Mouse (Mus musculus) liver, embryonic 12.5 days (tissue): Measurements from ENCODE around the gene Adamts2. TPM values are rescaled to one million over a fixed set of nuclear protein-coding genes. Genes with fewer than 3 reads are reported as not detected.

Experiments
- ATAC-seq: fragments of 200-750 bp; cut with Nextera tagmentation; 2 replicates; pipeline ENCODE4 v1.8.0; 2017; ENCODE audit warnings: moderate number of reproducible peaks, mild to moderate bottlenecking, moderate library complexity
- H3K27ac ChIP-seq: fragments of 300-500 bp; sonication (generic); 2 replicates; pipeline ENCODE4 v1.5.1; 2016; ENCODE audit warnings: mild to moderate bottlenecking
- H3K27me3 ChIP-seq: fragments of 300-500 bp; sonication (generic); replicated peaks from 2 replicates; pipeline ENCODE4 v1.6.1; 2016; ENCODE audit warnings: mild to moderate bottlenecking, moderate library complexity
- H3K36me3 ChIP-seq: fragments of 300-500 bp; sonication (generic); 2 replicates; pipeline ENCODE4 v1.6.1; 2016; ENCODE audit warnings: mild to moderate bottlenecking, moderate library complexity
- H3K4me1 ChIP-seq: fragments of 300-500 bp; sonication (generic); 2 replicates; pipeline ENCODE4 v1.6.1; 2016
- H3K4me2 ChIP-seq: fragments of 300-500 bp; sonication (generic); 2 replicates; pipeline ENCODE4 v1.6.1; 2016; ENCODE audit warnings: mild to moderate bottlenecking, moderate library complexity
- H3K4me3 ChIP-seq: fragments of 300-500 bp; sonication (generic); 2 replicates; pipeline ENCODE4 v1.5.1; 2016; ENCODE audit warnings: mild to moderate bottlenecking, moderate library complexity
- H3K9ac ChIP-seq: fragments of 300-500 bp; sonication (generic); 2 replicates; pipeline ENCODE4 v1.6.1; 2016; ENCODE audit warnings: mild to moderate bottlenecking, moderate library complexity
- H3K9me3 ChIP-seq: fragments of 300-500 bp; sonication (generic); replicated peaks from 2 replicates; pipeline ENCODE4 v1.6.1; 2016; ENCODE audit warnings: mild to moderate bottlenecking, moderate library complexity
- WGBS: fragments of 180-500 bp; shearing (Covaris S2); methylation state at CpG from one replicate; pipeline ENCODE4 v1.1.7; 2016; ENCODE audit not compliant: insufficient replicate concordance; 5-methylcytosine and 5-hydroxymethylcytosine counted together
- polyA plus RNA-seq: library from polyadenylated mRNA; unstranded; fragments of >200 nt; fragmentation: Nextera tagmentation; extraction: Ambion mirVana; gene quantifications from 2 replicates; pipeline ENCODE4 v1.2.1, GENCODE M21; 2016

Gene Adamts2
- polyA plus RNA-seq, 1 experiment from 2014 or later: 4.4 TPM

DNA sequence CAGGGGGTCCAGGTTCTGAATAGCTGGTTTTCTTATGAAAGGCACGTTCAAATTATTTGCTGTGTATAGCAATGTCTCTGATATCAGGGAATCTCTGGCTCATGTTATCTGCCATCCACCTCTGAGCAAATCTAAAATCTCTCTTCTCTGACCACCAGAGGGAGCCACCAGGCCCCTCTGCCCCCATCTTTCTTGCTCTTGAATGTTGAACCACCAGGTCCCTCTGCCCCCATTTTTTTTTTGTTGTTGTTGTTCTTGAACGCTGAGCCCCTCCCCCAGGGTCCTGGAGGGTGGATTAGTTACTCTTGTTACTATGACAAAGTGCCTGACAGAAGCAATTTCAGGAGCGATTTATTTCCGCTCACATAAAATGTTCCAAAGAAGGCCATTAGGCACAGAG is 155.9 kb downstream of the Adamts2 start:
- no peaks in the 10 kb centered on the region for H3K4me1 ChIP-seq
- WGBS: 37% methylated on average over 4 of the region's 4 CpGs
- H3K9ac ChIP-seq: no peak overlapping the region
- no peaks in the 10 kb centered on the region for H3K36me3 ChIP-seq
- ATAC-seq: no peak
- no peaks in the 10 kb centered on the region for H3K9me3 ChIP-seq
- no peaks in the 10 kb centered on the region for H3K27me3 ChIP-seq
- H3K4me3 ChIP-seq: no peak overlapping the region
- no peak overlapping the region for H3K4me2 ChIP-seq
- no peak overlapping the region for H3K27ac ChIP-seq

DNA sequence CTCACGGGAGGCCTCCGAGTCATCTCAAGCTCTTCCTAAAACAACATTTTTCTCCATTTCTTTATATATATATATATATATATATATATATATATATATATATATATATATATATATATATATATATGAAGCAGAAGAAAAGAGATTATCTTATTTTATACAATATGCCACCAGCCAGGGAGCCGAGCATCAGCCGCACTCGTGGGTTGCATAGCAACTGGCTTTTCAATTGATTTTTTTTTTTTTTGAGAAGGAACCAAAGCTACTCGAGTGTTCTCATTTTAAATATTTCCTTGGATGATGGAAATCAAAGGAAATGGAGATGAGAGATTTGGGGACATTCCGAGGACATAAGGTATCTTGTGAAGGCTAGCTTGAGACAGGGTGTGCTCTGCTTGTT is 164.6 kb downstream of the Adamts2 start:
- no peaks in the 10 kb centered on the region for H3K4me1 ChIP-seq
- ATAC-seq: no peak
- H3K4me3 ChIP-seq: no peak overlapping the region
- H3K27me3 ChIP-seq: 0 out of 2 replicates have a peak, but pooled peaks cover 5% of the 10 kb centered on the region
- no peak overlapping the region for H3K9ac ChIP-seq
- WGBS: 76% methylated on average over 7 of the region's 7 CpGs
- no peak overlapping the region for H3K27ac ChIP-seq
- no peak overlapping the region for H3K4me2 ChIP-seq
- H3K36me3 ChIP-seq: no peaks in the 10 kb centered on the region
- no peaks in the 10 kb centered on the region for H3K9me3 ChIP-seq

DNA sequence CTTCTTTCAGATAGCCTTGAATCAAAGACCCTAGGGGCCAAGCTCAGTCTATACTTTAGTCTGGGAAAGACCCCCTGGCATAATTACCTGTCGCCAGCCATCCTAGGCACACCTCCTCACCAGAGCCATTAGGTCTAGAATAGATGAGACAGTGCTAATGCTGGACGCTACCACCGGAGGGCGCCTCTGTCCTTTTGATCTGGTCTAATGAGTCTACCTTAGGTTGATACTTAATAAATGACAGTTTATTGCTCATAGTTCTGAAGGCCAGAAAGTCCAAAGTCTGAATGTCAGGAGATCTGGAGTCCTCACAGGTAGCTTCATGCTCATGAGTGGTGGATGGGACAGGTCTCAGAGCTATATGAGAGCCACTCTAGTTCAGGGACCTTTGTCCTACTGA is 165.2 kb downstream of the Adamts2 start:
- no peak overlapping the region for H3K4me3 ChIP-seq

DNA sequence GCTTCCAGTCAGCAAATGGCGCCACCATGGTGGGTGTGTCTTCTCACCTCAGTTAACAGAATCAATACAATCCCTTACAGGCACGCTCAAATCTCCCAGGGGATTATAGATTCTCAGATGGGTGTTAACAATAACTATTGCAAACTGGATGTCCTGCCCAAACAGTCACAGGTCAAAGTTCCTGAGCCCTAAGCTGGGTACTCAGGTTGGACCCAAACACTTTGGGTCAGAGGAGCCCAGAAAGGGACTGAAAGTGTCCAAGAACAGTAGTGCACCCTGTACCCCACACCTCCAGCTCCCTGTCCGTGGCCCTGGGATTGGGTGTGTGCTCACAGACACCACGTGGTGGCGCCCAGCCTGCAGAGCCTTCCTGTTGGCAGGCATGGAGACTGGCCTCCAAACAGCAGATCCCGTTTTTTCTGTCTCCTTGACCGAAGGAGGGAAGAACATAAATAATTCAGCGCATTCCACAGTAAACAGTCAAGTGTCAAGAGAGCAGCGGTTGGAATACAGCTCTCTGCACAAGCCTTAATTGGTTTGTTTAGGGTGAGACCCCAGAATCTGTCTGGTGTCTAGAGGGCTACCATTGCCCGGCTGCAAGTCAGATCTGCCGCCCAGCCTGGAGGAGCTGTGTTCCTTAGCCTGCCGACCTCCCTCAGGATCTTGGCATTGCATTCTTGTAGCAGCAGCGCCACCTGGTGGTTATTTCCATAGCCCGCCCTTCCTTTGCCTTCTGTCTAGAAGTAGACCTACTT is 167.3 kb downstream of the Adamts2 start:
- H3K36me3 ChIP-seq: no peaks in the 10 kb centered on the region
- no peak for ATAC-seq
- H3K27me3 ChIP-seq: 0 out of 2 replicates have a peak, but pooled peaks cover 5% of the 10 kb centered on the region
- no peak overlapping the region for H3K27ac ChIP-seq
- no peak overlapping the region for H3K4me3 ChIP-seq
- no peaks in the 10 kb centered on the region for H3K9me3 ChIP-seq
- WGBS: 18% methylated on average over 14 of the region's 14 CpGs
- no peaks in the 10 kb centered on the region for H3K4me1 ChIP-seq
- peak overlapping the region; percentile 37 for H3K4me2 ChIP-seq
- no peak overlapping the region for H3K9ac ChIP-seq

More for the DNA sequence above, 165.2 kb downstream of the Adamts2 start:
- 10% methylated on average over 4 of the region's 4 CpGs for WGBS
- Histone ChIP-seq H3K27me3 (0 out of 2 replicates have a peak, but pooled peaks cover 5% of the 10 kb centered on the region), H3K4me1 (no peaks in the 10 kb centered on the region), H3K36me3 (no peaks in the 10 kb centered on the region), H3K9me3 (no peaks in the 10 kb centered on the region), H3K4me2 (no peak overlapping the region), H3K27ac (no peak overlapping the region), H3K9ac (no peak overlapping the region)
- ATAC-seq: no peak

DNA sequence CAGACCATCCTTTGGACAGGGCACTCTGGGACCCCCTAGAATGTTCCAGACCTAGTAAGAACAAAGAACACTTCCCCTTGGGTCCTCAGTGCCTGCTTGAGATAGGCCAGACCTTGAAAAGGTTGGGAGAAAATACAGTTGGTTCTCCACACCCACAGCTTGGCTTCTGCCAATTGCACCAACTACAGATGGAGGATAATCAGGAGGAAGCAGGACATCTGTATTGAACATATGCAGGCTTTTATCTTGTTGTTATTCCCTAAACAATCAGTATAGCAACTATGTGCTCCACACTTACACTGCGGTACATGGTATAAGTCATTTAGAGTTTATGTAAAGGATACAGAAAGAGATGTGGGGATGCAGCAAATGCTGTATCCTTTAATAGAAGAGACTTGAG is 169.1 kb downstream of the Adamts2 start:
- H3K27me3 ChIP-seq: 0 out of 2 replicates have a peak, but pooled peaks cover 5% of the 10 kb centered on the region
- no peak overlapping the region for H3K4me2 ChIP-seq
- no peaks in the 10 kb centered on the region for H3K4me1 ChIP-seq
- H3K36me3 ChIP-seq: no peaks in the 10 kb centered on the region
- H3K9ac ChIP-seq: no peak overlapping the region
- no peak overlapping the region for H3K4me3 ChIP-seq
- 89% methylated on average over 1 of the region's 1 CpGs for WGBS
- no peak overlapping the region for H3K27ac ChIP-seq
- no peak for ATAC-seq
- H3K9me3 ChIP-seq: no peaks in the 10 kb centered on the region

DNA sequence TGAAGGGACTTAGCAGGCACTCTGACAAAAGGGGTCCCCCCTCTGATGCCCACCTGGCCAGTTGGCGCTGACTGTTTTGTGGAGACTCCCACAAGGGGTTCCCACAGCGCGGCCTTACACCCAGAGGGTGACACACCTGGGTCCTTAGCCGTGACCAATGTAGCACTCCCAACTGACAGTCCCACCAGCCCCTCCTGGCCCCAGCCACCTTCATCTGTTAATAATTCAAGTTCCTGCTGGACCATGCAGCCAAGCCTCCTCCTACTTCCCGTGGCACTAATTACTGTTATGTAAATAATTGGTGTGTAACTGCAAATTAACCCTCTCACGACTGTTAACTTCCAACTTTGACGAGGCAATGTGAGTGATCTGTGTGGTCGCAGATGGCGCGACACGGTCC is 195.8 kb downstream of the Adamts2 start:
- WGBS: 76% methylated on average over 11 of the region's 11 CpGs
- Histone ChIP-seq H3K27me3 (no peaks in the 10 kb centered on the region), H3K4me3 (no peak overlapping the region), H3K4me1 (no peaks in the 10 kb centered on the region), H3K9ac (no peak overlapping the region), H3K9me3 (no peaks in the 10 kb centered on the region), H3K27ac (no peak overlapping the region), H3K4me2 (no peak overlapping the region), H3K36me3 (no peaks in the 10 kb centered on the region)
- ATAC-seq: no peak

DNA sequence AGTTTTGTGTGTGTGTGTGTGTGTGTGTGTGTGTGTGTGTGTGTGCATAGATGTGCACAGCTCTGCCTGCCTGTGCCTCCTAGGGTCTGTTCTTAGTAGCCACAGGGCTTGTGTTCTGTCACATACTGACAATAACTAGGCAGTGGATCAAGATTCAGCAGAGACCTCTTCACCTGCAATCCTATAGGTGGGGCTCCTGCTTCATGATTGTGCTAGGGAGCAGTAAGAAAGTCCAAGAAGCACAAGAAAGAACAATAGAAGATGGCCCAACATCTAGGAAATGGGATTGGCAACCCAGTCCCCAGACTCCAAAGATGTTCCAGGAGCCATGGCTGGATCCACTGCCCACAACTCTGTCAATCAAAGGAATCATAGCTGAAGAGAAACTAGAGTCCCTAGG is 197.0 kb downstream of the Adamts2 start:
- Histone ChIP-seq H3K27me3 (no peaks in the 10 kb centered on the region), H3K27ac (no peak overlapping the region), H3K4me1 (no peaks in the 10 kb centered on the region), H3K4me2 (no peak overlapping the region), H3K9me3 (no peaks in the 10 kb centered on the region), H3K36me3 (no peaks in the 10 kb centered on the region), H3K9ac (no peak overlapping the region), H3K4me3 (no peak overlapping the region)
- ATAC-seq: no peak

DNA sequence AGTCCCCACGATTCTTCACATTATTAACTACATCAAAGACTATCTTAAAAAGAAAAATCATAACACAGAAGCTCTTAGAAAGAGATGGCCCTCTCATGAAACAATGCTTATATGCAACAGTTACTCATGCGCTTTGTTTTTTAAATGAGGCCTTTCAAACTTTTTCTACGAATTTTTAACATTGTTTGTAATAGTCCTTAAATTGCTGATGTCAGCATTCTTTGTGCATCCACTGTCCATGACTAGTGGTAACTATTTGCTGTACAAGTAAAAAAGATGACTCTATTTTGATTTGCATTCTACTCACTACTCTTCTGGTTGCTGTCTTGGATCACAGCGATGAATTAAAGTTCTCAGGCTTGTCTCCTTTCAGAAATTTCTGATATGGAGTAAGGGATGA is 212.3 kb downstream of the Adamts2 start:
- no peak overlapping the region for H3K4me2 ChIP-seq
- no peak for ATAC-seq
- no peak overlapping the region for H3K4me3 ChIP-seq
- H3K4me1 ChIP-seq: no peaks in the 10 kb centered on the region
- 86% methylated on average over 4 of the region's 4 CpGs for WGBS
- peaks cover 53% of the 10 kb centered on the region for H3K36me3 ChIP-seq
- no peaks in the 10 kb centered on the region for H3K27me3 ChIP-seq
- no peak overlapping the region for H3K27ac ChIP-seq
- no peak overlapping the region for H3K9ac ChIP-seq
- H3K9me3 ChIP-seq: peaks cover 14% of the 10 kb centered on the region

DNA sequence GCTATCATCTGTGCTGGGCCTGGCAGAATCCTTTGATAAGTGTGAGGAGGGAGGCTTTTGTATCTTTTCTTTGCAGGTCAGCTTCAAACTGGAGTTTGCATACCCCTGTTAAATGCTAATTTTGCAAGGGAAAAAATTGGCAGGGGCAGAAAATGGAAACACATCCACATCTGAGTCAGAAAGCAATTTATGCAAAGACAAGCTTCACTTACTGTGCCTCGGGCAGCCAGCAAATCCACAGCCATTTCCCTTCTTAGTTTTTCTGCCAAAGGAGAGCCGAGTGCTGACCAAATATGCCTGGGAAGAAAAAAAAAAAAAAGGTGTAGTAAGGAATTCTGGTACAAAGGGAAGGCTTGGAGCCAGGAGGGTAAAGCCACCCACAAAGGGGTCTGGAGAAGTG is 224.3 kb downstream of the Adamts2 start:
- Histone ChIP-seq H3K36me3 (peaks cover 16% of the 10 kb centered on the region; the same call in 1 of the 2 replicates), H3K27me3 (no peaks in the 10 kb centered on the region), H3K9ac (no peak overlapping the region), H3K4me1 (peaks cover 11% of the 10 kb centered on the region), H3K4me2 (peak overlapping the region; percentile 85), H3K9me3 (no peaks in the 10 kb centered on the region), H3K4me3 (no peak overlapping the region), H3K27ac (no peak overlapping the region)
- no peak for ATAC-seq
- 71% methylated on average over 2 of the region's 2 CpGs for WGBS

DNA sequence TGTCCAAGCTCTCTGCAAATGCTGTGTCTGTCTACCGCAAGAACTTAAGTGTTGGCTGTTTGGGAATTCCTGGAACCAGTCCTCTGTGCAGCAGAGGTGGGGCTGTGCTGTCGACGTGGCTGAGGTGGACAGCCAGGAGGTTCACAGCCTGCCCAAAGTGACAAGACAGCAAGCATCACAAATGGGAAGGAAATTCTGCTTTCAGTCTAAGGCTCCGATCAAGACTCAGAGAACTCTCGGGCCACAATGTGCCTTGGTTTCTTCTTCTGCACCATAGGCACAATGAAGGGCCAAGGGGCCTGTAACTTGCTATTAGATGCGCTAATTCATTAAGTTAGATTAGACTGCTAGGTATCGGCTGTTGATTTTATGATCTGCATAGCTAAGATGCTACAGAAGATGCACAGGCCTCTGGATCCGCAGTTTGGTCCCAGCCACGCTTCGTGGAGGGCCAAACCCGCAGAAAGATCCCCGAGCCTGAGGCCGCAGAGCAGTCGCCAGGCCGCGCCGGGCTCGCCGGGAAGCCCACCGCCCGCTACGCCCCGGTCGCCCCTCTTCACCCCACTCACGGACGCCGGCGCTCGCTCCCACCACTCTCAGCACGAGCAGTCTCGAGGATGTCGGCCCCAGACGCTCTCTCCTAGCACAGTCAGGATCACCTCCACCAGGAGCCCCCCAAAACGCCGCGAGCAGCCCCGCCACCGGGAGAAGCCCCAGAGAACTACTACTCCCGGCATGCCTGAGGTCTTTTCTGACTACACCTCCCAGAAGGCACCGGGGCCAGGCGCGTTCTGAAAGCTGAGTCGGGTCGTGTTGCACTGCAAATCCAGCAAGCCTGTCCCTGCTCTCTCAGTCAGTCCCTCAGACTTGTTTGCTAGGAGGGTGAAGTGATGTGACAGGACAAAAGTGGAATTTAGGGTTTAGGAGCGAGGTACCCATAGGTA is 225.4 kb downstream of the Adamts2 start, which contains the start of gene Zfp354c:
Gene Zfp354c (minus strand): TSS at position 715 of the 944 bp plus-strand sequence.
- Histone ChIP-seq H3K4me2 (peak within 1 kb of the TSS; percentile 85), H3K4me1 (peaks cover 11% of the 10 kb centered on the region), H3K27me3 (no peaks in the 10 kb centered on the region), H3K4me3 (peak within 1 kb of the TSS; percentile 71), H3K36me3 (peaks cover 16% of the 10 kb centered on the region; the same call in 1 of the 2 replicates), H3K27ac (no peak within 1 kb of the TSS), H3K9me3 (no peaks in the 10 kb centered on the region), H3K9ac (peak within 1 kb of the TSS; percentile 76)
- 4% methylated on average over 45 of the region's 45 CpGs for WGBS
- peak; percentile 88 for ATAC-seq

DNA sequence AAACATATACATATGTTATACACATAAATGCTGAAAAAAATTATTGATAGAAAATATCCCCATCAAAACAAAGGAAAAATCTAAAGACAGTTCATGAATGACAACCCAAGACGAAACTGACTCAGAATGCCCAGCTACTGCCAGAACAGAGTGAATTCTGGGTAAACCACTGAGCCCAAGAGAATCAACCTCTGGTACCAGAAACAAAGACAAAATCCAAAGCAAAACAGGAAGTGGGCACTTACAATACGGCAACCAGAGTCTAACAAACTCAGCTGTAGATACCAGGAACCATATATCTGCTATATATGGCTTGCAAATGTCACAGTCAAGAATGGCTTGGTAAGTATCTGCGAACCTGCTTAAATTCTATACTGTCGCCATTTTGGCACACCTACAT is 233.8 kb downstream of the Adamts2 start:
- no peak overlapping the region for H3K4me3 ChIP-seq
- ATAC-seq: no peak
- H3K27me3 ChIP-seq: no peaks in the 10 kb centered on the region
- peaks cover 6% of the 10 kb centered on the region; the same call in 1 of the 2 replicates for H3K9me3 ChIP-seq
- H3K9ac ChIP-seq: no peak overlapping the region
- H3K27ac ChIP-seq: no peak overlapping the region
- no peak overlapping the region for H3K4me2 ChIP-seq
- peaks cover 11% of the 10 kb centered on the region for H3K36me3 ChIP-seq
- 57% methylated on average over 4 of the region's 4 CpGs for WGBS
- no peaks in the 10 kb centered on the region for H3K4me1 ChIP-seq
